Mouse (Mus musculus): ENCODE results near the gene S100a3.

The S100a3 gene

GRCm38 (mm10) chr3:90574691-90575090 lies 14.3 kb downstream of the S100a3 start:
- peak; percentile 82 for DNase-seq (ENCODE audit: low read depth)

- no peak for DNase-seq (ENCODE audit: low read depth)
Measured at GRCm38 (mm10) chr3:90575320-90575719, 14.9 kb downstream of the S100a3 start.

- no peak for DNase-seq (ENCODE audit: low read depth)
Measured at GRCm38 (mm10) chr3:90576351-90577001, 16.1 kb downstream of the S100a3 start.

GRCm38 (mm10) chr3:90579433-90579832 lies 19.1 kb downstream of the S100a3 start:
- peak; percentile 80 for DNase-seq (ENCODE audit: low read depth)

- no peak for DNase-seq (ENCODE audit: low read depth)
Measured at GRCm38 (mm10) chr3:90581141-90581540, 20.8 kb downstream of the S100a3 start.

- no peak for DNase-seq (ENCODE audit: low read depth)
Measured at GRCm38 (mm10) chr3:90582156-90582555, 21.8 kb downstream of the S100a3 start.

GRCm38 (mm10) chr3:90582556-90582955 lies 22.2 kb downstream of the S100a3 start:
- DNase-seq (ENCODE audit: low read depth): no peak

GRCm38 (mm10) chr3:90583893-90584292 lies 23.5 kb downstream of the S100a3 start:
- DNase-seq (ENCODE audit: low read depth): no peak

GRCm38 (mm10) chr3:90585595-90585994 lies 25.2 kb downstream of the S100a3 start:
- DNase-seq (ENCODE audit: low read depth): peak; percentile 87

GRCm38 (mm10) chr3:90586016-90586643 lies 25.8 kb downstream of the S100a3 start:
- DNase-seq (ENCODE audit: low read depth): no peak

GRCm38 (mm10) chr3:90586906-90587305 lies 26.5 kb downstream of the S100a3 start:
- DNase-seq (ENCODE audit: low read depth): peak; percentile 85

- no peak for DNase-seq (ENCODE audit: low read depth)
Measured at GRCm38 (mm10) chr3:90587361-90588101, 27.2 kb downstream of the S100a3 start.

GRCm38 (mm10) chr3:90589390-90589789 lies 29.0 kb downstream of the S100a3 start:
- DNase-seq (ENCODE audit: low read depth): no peak

- DNase-seq (ENCODE audit: low read depth): no peak
Measured at GRCm38 (mm10) chr3:90589947-90590346, 29.6 kb downstream of the S100a3 start, which contains the start of gene S100a2. S100a2 (plus strand) TSS chr3:90590247.

GRCm38 (mm10) chr3:90594466-90594865 lies 34.1 kb downstream of the S100a3 start:
- DNase-seq (ENCODE audit: low read depth): no peak

GRCm38 (mm10) chr3:90595556-90595955 lies 35.2 kb downstream of the S100a3 start:
- DNase-seq (ENCODE audit: low read depth): no peak

GRCm38 (mm10) chr3:90596810-90597209 lies 36.4 kb downstream of the S100a3 start:
- no peak for DNase-seq (ENCODE audit: low read depth)

- DNase-seq (ENCODE audit: low read depth): no peak
Measured at GRCm38 (mm10) chr3:90597736-90598135, 37.4 kb downstream of the S100a3 start.

GRCm38 (mm10) chr3:90598212-90598611 lies 37.8 kb downstream of the S100a3 start:
- no peak for DNase-seq (ENCODE audit: low read depth)

GRCm38 (mm10) chr3:90599401-90599800 lies 39.0 kb downstream of the S100a3 start:
- DNase-seq (ENCODE audit: low read depth): no peak

- no peak for DNase-seq (ENCODE audit: low read depth)
Measured at GRCm38 (mm10) chr3:90600036-90600435, 39.7 kb downstream of the S100a3 start.

GRCm38 (mm10) chr3:90600458-90601195 lies 40.2 kb downstream of the S100a3 start:
- DNase-seq (ENCODE audit: low read depth): peak; percentile 68

All from fibroblast of lung, adult 2 months (primary cell).